Mouse (Mus musculus): ENCODE measurements at regions not wholly inside any gene's neighbourhood (a gene's known extent, or its start where the extent isn't known, plus 50 kb on each side); places are given as distances from the start of the nearest gene placed in this dataset.
"Not testable (repeated sequence)": the region's sequence is repeated elsewhere in the genome, so short reads cannot be mapped to it uniquely, and the experiment has no call there.

DNA sequence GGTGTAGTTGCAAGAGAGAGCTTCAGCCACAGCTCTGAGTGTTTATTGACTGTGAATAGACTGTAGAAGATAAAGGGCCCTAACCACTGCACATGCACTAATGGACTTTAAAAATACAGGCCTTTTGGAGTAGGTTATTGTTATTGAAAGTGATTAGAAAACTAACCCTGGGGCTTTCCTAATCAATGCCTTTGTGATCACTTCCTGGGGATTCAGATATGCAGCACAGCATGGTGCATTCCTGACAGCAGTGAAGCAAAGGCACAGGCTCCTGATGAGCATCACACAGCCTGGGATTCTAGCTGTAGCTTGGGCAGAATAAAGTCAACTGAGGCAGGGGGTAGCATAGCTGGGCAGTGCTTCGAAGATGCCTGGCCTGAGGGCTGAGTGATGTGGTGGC lies 87.3 kb downstream of the Gm11077 start:
- DNase-seq = no peak

- DNase-seq = no peak
Observed at GRCm38 (mm10) chr6:140816831-140817230, 87.7 kb downstream of the Gm11077 start.

DNA sequence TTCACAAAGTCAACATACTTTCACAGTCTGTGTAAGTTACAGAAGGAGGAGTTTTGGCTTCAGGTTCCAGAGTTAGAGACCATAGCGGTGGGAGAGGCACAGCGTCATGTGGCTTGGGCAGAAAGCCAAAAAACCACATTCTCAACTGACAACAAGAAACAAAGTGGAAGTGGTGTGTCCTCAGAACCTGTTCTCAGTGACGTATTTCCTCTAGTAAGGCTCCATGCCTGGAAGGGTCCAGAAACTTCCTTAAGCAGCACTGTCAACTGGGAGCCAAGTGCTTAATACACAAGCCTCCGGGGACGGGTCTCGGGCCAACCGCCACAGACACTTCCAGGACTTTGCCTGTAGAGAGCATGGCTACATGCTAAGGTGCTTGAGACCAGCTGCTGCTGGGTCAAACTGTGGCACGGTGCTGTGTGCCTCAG lies 90.4 kb downstream of the Gm11077 start:
- peak; percentile 5 for DNase-seq

DNA sequence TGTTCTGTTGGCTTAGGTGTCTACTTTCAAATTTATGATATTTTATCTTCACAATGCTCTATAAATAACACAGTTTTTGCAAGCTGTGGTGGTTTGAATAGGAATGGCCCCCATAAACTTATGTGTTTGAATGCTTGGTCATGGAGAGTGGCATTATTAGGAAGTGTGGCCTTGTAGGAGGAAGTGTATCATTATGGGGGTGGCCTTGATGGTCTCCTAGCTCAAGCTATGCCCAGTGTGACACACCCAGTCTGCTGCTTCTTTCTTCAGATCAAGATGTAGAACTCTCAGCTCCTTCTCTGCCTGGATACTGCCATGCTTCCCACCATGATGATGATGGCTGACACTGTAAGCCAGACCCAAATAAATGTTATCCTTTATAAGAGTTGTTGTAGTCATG lies 97.4 kb downstream of the Gm11077 start:
- no peak for DNase-seq

DNA sequence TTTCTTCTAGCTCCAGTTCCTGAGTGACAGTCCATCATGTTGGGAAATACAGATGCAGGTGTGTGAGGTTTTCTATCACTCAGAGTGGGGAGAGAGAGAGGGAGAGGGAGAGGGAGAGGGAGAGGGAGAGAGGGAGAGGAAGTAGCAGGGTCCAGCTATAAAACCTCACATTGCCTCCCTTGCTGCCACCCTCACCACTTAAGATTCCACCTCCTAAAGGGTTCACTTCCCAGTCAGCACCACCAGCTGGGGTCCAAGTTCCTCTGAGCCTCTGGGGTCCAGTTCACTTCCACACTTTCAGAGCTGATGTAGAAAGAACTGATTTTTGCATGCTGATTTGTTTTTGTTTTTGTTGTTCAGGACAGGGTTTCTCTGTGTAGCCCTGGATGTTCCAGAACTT lies 98.6 kb downstream of the Gm11077 start:
- no peak for DNase-seq

DNA sequence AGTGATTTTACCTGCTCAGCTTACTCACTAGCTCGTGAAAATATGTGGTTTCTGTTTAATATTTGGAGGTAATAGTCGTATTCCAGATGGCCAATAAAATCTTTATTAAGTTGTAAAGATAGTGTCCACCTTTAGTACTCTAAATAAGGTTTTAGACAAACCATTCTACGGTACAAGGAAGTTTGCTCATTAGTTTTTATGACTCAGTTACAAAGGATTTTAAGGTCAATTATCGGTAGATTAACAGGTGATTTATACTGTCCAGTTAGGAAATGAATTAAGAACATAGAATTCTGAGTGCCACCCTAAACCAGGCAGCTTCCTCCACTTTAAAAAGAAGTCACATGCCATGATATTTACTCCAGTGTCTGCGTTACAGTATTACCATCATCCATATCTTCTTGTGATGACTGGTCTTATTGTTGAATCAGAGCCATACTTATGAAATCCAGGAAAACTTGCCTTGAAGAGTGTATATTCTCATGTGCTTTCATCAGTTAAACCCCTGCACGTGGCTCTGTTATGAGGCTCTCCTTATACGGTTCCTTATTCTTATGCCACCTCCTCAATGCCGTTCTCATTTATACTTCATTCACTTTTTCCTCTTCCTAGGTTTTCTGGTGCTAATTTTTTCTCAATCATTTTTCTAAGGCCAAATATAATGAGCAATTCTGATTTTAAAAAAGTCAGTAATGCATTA lies 114.4 kb downstream of the Gm11077 start:
- DNase-seq = no peak

GRCm38 (mm10) chr6:140847165-140847564 lies 118.1 kb downstream of the Gm11077 start:
- no peak for DNase-seq

GRCm38 (mm10) chr6:140852420-140852819 lies 123.3 kb downstream of the Gm11077 start:
- DNase-seq = no peak

DNA sequence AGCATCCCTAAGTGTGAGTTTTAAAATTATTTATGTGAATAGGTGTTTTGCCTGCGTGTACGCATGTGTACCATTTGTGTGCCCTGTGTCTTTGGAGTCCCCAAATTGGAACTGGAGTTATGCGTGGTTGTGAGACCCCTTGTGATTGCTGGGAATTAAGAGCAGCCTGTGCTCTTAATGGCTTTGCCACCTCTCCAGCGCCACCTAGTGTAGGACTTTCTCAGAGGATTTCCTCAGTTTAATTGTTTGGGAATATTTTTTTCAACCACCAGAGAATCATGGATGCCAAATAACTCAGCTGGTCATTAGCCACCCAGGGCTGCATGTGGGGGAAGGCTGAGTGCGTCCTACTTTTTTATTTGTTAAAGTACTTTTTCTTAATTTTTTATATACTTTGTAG lies 124.4 kb downstream of the Gm11077 start:
- peak; percentile 63 for DNase-seq

- DNase-seq = no peak
Observed at GRCm38 (mm10) chr6:140854691-140855090, 125.6 kb downstream of the Gm11077 start.

DNA sequence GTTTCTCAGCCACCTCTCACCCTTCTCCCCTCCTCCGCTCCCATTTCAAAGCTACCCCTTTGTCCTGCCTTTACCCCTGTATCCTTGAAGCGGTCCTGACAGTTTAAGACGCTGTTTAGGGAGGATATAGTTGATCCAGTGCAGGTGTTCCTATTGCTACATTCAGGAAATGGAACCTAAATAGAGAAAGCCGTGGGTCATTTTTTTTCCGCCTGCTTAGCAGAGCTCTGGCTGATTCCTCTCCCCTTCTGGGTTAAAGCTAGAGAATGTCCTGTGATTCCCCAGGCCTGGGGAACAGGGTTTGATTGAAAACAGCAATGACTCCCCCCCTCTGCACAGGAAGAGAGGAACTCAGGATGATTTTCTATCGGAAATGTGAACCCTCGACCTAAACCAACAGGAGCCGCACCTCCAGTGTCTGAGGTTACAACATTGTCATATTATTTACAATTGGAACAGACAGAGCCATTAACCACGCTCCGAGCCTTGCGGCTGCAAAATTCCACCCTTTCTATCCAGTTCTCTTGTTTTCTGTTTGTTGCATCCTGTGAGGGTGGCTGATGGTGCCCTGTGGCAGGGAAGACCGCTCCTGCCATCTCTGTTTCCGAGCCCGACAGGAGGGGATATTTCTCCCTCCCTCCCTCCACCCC lies 127.5 kb downstream of the Gm11077 start:
- DNase-seq = no peak

GRCm38 (mm10) chr6:140857118-140857746 lies 128.1 kb downstream of the Gm11077 start:
- DNase-seq = no peak

GRCm38 (mm10) chr6:140869523-140869922 lies 140.4 kb downstream of the Gm11077 start:
- DNase-seq = not testable (repeated sequence)

GRCm38 (mm10) chr6:140874831-140875230 lies 145.7 kb downstream of the Gm11077 start:
- no peak for DNase-seq

DNA sequence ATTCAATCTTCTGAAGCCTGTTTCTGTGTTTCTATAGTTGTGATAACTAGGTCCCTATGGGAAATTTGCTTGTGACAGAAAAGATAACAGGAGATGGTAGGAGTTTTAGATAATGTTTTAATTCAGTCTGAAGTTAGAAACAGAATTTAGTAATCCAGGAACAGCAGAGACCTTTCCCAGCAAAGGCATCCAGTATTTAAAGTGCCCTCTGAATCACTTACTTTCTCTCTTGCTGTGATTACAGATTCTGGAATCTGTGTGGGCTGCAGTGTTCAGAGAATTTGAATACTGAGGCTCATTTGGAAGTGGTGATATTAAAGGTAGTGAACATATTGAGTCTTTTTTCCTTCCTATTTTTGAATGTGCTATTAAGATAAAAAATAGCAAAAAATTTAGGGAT lies 154.6 kb downstream of the Gm11077 start:
- DNase-seq = no peak

DNA sequence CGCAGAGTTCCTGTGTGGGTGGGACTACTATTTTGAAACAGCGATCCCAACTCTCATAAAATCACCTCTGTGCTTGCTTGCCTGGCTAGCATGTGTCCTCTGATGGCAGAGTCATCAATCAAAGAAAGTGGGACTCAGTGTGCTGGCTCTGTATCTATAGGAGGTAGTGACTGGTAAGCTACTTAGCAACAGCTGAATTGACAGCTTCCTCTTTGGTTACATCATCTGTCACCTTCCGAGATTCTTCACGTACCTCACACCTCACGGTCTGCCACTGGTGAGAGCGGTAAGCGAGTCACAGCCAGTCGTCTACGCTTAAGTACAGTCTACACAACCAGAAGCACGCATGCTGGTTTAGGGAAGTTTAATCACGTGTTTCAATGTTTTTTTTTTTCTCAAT lies 159.5 kb downstream of the Gm11077 start:
- DNase-seq = no peak

DNA sequence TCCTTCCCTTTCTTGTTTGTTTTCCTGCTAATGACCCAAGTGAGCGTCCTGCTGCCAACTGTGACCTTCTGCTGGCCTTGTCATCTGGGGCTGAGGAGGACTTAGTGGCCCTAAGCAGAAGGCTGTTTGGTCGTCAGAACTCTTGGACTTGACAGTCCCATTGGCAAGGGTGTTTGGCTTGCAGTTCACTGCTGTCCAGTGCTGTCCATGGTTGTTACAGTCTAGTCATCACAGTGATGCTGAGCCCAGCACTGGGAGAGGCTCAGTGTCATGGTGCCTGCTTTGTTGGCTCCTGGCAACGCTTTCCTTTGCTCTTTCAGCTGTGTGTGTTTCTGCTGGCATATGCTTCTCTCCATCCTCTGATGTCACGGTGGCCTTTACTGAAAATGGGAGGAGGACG lies 161.0 kb downstream of the Gm11077 start:
- DNase-seq = no peak

- no peak for DNase-seq
Observed at GRCm38 (mm10) chr6:140890591-140890990, 161.5 kb downstream of the Gm11077 start.

DNA sequence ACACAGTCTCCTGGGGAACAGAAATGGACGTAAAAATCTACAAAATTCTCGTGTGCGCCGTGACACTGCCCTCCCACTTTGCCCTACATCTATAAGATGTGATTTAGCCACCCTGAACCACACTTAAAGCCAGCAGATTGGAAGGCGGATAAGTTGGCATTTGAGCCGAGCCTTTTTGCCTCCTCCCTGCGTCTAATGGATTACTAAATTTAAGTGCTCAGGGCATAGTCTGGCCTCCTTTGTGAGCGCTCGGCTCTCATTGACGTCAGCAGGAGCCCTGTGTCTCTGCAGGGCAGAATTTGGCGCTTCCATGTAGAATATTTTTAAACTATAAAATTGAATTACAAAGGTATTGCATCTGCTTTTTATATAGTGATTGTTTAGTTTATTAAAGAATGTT lies 165.4 kb downstream of the Gm11077 start:
- no peak for DNase-seq

DNA sequence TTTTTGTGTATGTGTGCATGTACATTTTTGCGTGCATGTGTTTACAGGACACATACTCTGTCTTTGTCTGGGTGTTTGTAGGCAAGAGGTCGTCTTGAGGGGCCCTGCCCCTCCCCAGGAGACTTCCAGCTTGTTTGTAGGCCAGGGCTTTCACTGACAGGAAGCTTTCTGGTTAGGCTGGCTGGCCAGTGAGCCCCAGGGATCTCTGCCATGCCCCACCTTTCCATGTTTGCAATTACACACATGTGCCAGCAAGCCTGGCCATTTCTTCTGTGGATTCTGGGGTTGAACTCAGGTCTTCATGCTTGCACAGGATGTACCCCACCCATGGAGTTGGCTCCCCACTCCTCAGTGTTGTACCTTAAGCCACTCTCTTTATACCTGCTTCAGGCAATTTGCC lies 166.4 kb downstream of the Gm11077 start:
- DNase-seq = no peak

- DNase-seq = no peak
Observed at GRCm38 (mm10) chr6:140897111-140897510, 168.0 kb downstream of the Gm11077 start.

GRCm38 (mm10) chr6:140924319-140924981 lies 195.4 kb downstream of the Gm11077 start:
- peak; percentile 47 for DNase-seq

GRCm38 (mm10) chr6:140927616-140928015 lies 198.5 kb downstream of the Gm11077 start:
- no peak for DNase-seq

Measured in gastrocnemius, postnatal 10 days (tissue).